Mouse (Mus musculus): ENCODE data around the gene P2rx7. TPM values are rescaled to one million over a fixed set of nuclear protein-coding genes. Genes with fewer than 3 reads are reported as not detected.
A peak's percentile ranks its signal among the peaks of the same experiment; 100 is the strongest.
"Not testable (repeated sequence)": the region's sequence is repeated elsewhere in the genome, so short reads cannot be mapped to it uniquely, and the experiment has no call there.

P2rx7 gene
- polyA plus RNA-seq, 1 experiment: 27.7 TPM

DNA sequence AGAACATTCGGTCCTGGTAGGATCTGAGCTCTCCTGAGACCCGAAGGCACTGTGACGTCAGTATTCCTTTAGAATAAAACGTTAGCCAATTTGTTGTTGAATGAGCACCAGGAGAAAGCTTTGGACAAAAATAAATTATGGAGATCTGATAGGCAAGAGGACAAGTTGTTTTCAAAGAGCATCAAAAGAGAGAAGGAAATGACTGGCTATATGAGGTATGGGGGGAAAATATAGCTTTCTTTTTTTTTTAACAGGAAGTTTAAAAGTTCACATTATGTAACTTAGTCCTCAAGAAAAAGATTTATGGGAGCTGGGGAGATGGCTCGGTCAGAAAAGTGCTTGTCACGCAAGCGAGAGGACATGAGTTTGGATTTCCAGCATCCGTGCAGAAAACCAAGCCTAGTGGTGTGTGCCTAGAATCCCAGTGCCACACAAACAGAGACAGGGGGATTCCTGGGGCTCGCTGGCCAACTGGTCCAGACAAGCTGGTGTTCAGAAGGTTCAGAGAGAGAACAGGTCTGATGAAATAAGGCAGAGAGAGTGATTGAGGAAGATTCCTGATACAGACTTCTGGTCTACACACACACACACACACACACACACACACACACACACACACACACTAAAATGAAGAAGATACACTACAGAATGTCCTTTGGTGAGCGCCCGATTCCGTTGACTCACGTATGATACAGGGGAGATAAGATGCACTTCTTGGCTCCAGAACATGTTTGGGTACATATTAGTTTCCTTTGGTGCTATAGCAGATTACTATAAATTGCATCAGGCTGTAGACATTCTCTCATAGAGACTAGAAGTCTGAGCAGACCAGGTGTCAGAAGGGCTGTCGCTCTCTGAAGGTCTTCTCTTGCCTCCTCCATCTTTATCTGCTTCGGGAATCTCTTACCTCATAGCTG is 25.5 kb downstream of the P2rx7 start:
- Histone ChIP-seq H3K27me3 (ENCODE audit: control insufficient read depth, insufficient read depth, low read length) (no peaks in the 10 kb centered on the region), H3K4me1 (ENCODE audit: control insufficient read depth, insufficient read depth, insufficient read length) (peaks cover 10% of the 10 kb centered on the region; the same call in 1 of the 2 replicates), H3K27ac (ENCODE audit: insufficient read depth, low read length) (no peak overlapping the region), H3K4me3 (ENCODE audit: extremely low read depth, insufficient read depth, insufficient read length) (no peak overlapping the region), H3K36me3 (ENCODE audit: control insufficient read depth, insufficient read depth, low read length) (peaks cover 5% of the 10 kb centered on the region; the same call in 1 of the 2 replicates)
- 40% methylated on average over 15 of the region's 15 CpGs for WGBS
- TF ChIP-seq POLR2A (IDR thresholded peaks at IDR 0.05; ENCODE audit: low read depth, low read length): no peak
- no peak for TF ChIP-seq CTCF (IDR thresholded peaks at IDR 0.05; ENCODE audit: extremely low read depth, insufficient read depth, insufficient read length, insufficient replicate concordance)
- no peak for DNase-seq (ENCODE audit: low read depth in 1 of 2, low spot score in 2 of 2)

DNA sequence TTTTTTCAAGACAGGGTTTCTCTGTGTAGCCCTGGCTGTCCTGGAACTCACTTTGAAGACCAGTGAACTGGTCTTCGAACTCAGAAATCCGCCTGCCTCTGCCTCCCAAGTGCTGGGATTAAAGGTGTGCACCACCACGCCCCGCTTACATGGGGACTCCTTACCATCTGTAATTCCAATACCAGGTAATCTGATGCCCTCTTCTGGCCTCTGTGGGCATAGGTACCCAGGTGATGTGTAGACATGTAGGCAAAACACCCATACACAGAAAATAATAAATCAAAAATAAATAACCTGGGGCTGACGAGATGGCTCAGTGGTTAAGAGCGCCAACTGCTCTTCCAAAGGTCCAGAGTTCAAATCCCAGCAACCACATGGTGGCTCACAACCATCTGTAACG is 27.9 kb downstream of the P2rx7 start:
- H3K4me3 ChIP-seq (ENCODE audit: extremely low read depth, insufficient read depth, insufficient read length); H3K36me3 ChIP-seq (ENCODE audit: control insufficient read depth, insufficient read depth, low read length); H3K27me3 ChIP-seq (ENCODE audit: control insufficient read depth, insufficient read depth, low read length); H3K4me1 ChIP-seq (ENCODE audit: control insufficient read depth, insufficient read depth, insufficient read length); H3K27ac ChIP-seq (ENCODE audit: insufficient read depth, low read length): not testable (repeated sequence)
- WGBS: 76% methylated on average over 7 of the region's 7 CpGs
- DNase-seq (ENCODE audit: low read depth in 1 of 2, low spot score in 2 of 2): peak in 1 of 2 experiments; percentile 45

DNA sequence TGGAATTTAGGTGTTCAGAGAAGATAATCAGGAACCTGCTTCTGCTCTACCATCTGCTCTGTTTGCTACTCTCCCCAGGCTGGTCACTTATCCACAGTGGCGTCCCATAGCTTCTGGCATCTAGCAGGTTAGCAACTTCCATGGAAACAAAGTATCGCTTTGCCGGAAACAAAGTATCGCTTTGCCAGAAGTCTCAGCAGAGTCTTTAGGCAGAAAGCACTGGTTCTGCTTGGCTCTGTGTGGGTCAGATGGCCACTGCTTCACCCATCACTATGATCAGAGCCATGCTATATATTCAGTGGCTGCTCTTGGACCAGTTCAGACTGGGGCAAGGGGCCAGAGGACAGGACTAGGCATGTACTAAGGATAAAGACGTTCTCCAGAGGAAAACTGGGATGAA is 28.6 kb downstream of the P2rx7 start:
- 95% methylated on average over 5 of the region's 5 CpGs for WGBS
- no peak for TF ChIP-seq CTCF (IDR thresholded peaks at IDR 0.05; ENCODE audit: extremely low read depth, insufficient read depth, insufficient read length, insufficient replicate concordance)
- TF ChIP-seq POLR2A (IDR thresholded peaks at IDR 0.05; ENCODE audit: low read depth, low read length): no peak
- H3K4me1 ChIP-seq (ENCODE audit: control insufficient read depth, insufficient read depth, insufficient read length): peaks cover 10% of the 10 kb centered on the region; the same call in 1 of the 2 replicates
- no peak overlapping the region for H3K4me3 ChIP-seq (ENCODE audit: extremely low read depth, insufficient read depth, insufficient read length)
- H3K36me3 ChIP-seq (ENCODE audit: control insufficient read depth, insufficient read depth, low read length): peaks cover 2% of the 10 kb centered on the region; the same call in 1 of the 2 replicates
- no peak for DNase-seq (ENCODE audit: low read depth in 1 of 2, low spot score in 2 of 2)
- no peaks in the 10 kb centered on the region for H3K27me3 ChIP-seq (ENCODE audit: control insufficient read depth, insufficient read depth, low read length)
- H3K27ac ChIP-seq (ENCODE audit: insufficient read depth, low read length): no peak overlapping the region

GRCm38 (mm10) chr5:122676002-122676401 is 32.3 kb downstream of the P2rx7 start:
- 84% methylated on average over 8 of the region's 8 CpGs for WGBS
- TF ChIP-seq POLR2A (IDR thresholded peaks at IDR 0.05; ENCODE audit: low read depth, low read length): no peak
- TF ChIP-seq CTCF (IDR thresholded peaks at IDR 0.05; ENCODE audit: extremely low read depth, insufficient read depth, insufficient read length, insufficient replicate concordance): no peak
- no peak overlapping the region for H3K4me3 ChIP-seq (ENCODE audit: extremely low read depth, insufficient read depth, insufficient read length)
- no peaks in the 10 kb centered on the region for H3K27me3 ChIP-seq (ENCODE audit: control insufficient read depth, insufficient read depth, low read length)
- peaks cover 2% of the 10 kb centered on the region; the same call in 1 of the 2 replicates for H3K36me3 ChIP-seq (ENCODE audit: control insufficient read depth, insufficient read depth, low read length)
- 0 out of 2 replicates have a peak, but pooled peaks cover 3% of the 10 kb centered on the region for H3K4me1 ChIP-seq (ENCODE audit: control insufficient read depth, insufficient read depth, insufficient read length)
- H3K27ac ChIP-seq (ENCODE audit: insufficient read depth, low read length): no peak overlapping the region
- DNase-seq (ENCODE audit: low read depth in 1 of 2, low spot score in 2 of 2): no peak

DNA sequence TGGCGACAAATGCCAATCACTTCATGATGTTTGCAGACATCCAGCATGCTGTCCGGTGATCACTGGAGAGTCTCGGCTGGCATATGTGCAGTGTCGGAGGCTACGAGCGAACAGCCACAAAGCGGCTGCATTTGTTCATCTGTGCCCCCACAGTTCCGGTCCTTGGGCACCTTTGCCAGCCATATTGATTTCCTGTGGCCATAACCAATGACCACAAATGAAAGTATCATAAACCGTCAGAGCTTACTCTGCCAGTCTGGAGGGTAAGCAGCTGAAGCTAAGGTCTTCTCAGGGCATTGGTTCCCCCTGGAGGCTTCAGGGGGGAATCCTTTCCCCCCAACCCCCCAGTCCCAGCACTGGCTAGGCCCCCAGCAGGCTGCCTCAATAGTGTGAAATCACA is 34.3 kb downstream of the P2rx7 start:
- 27% methylated on average over 9 of the region's 9 CpGs for WGBS

DNA sequence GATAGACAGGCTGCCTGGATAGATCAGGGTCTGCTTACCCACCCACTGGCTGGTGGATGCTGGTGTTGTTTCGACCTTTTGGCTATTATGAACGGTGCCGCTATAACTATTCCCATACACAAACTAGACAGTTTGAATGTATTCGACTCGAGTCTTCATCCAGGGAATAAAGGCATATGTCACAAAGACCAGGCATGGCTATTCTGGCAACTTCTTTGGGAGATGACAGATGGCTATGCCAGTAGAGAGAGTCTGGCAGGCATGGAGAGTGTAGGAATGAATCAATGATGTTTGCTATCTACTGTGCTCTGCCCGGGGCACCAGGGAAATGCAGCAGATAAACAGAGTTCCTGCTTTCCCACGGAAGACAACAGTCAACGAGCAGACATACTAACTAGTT is 36.2 kb downstream of the P2rx7 start:
- TF ChIP-seq POLR2A (IDR thresholded peaks at IDR 0.05; ENCODE audit: low read depth, low read length) (no peak), CTCF (IDR thresholded peaks at IDR 0.05; ENCODE audit: extremely low read depth, insufficient read depth, insufficient read length, insufficient replicate concordance) (no peak)
- no peaks in the 10 kb centered on the region for H3K36me3 ChIP-seq (ENCODE audit: control insufficient read depth, insufficient read depth, low read length)
- DNase-seq (ENCODE audit: low read depth in 1 of 2, low spot score in 2 of 2): no peak
- peaks cover 6% of the 10 kb centered on the region; the same call in 1 of the 2 replicates for H3K4me1 ChIP-seq (ENCODE audit: control insufficient read depth, insufficient read depth, insufficient read length)
- 87% methylated on average over 8 of the region's 8 CpGs for WGBS
- H3K27me3 ChIP-seq (ENCODE audit: control insufficient read depth, insufficient read depth, low read length): no peaks in the 10 kb centered on the region
- no peak overlapping the region for H3K27ac ChIP-seq (ENCODE audit: insufficient read depth, low read length)
- H3K4me3 ChIP-seq (ENCODE audit: extremely low read depth, insufficient read depth, insufficient read length): no peak overlapping the region

More for the DNA sequence above, 34.3 kb downstream of the P2rx7 start:
- peaks cover 2% of the 10 kb centered on the region; the same call in 1 of the 2 replicates for H3K36me3 ChIP-seq (ENCODE audit: control insufficient read depth, insufficient read depth, low read length)
- no peak for TF ChIP-seq CTCF (IDR thresholded peaks at IDR 0.05; ENCODE audit: extremely low read depth, insufficient read depth, insufficient read length, insufficient replicate concordance)
- H3K27me3 ChIP-seq (ENCODE audit: control insufficient read depth, insufficient read depth, low read length): no peaks in the 10 kb centered on the region
- H3K4me1 ChIP-seq (ENCODE audit: control insufficient read depth, insufficient read depth, insufficient read length): 0 out of 2 replicates have a peak, but pooled peaks cover 3% of the 10 kb centered on the region
- H3K27ac ChIP-seq (ENCODE audit: insufficient read depth, low read length): no peak overlapping the region
- H3K4me3 ChIP-seq (ENCODE audit: extremely low read depth, insufficient read depth, insufficient read length): no peak overlapping the region
- DNase-seq (ENCODE audit: low read depth in 1 of 2, low spot score in 2 of 2): no peak

- H3K4me1 ChIP-seq (ENCODE audit: control insufficient read depth, insufficient read depth, insufficient read length): peaks cover 6% of the 10 kb centered on the region; the same call in 1 of the 2 replicates
- WGBS: 94% methylated on average over 12 of the region's 12 CpGs
- H3K27ac ChIP-seq (ENCODE audit: insufficient read depth, low read length): no peak overlapping the region
- no peaks in the 10 kb centered on the region for H3K27me3 ChIP-seq (ENCODE audit: control insufficient read depth, insufficient read depth, low read length)
- DNase-seq (ENCODE audit: low read depth in 1 of 2, low spot score in 2 of 2): no peak
- TF ChIP-seq POLR2A (IDR thresholded peaks at IDR 0.05; ENCODE audit: low read depth, low read length) (no peak), CTCF (IDR thresholded peaks at IDR 0.05; ENCODE audit: extremely low read depth, insufficient read depth, insufficient read length, insufficient replicate concordance) (no peak)
- H3K36me3 ChIP-seq (ENCODE audit: control insufficient read depth, insufficient read depth, low read length): no peaks in the 10 kb centered on the region
- H3K4me3 ChIP-seq (ENCODE audit: extremely low read depth, insufficient read depth, insufficient read length): no peak overlapping the region
Measured at GRCm38 (mm10) chr5:122681276-122681675, 37.6 kb downstream of the P2rx7 start.

Data from spleen, adult 2 months (tissue).